Mouse (Mus musculus): Measurements from ENCODE around the gene Cenpp. TPM values are rescaled to one million over a fixed set of nuclear protein-coding genes. Genes with fewer than 3 reads are reported as not detected.

The Cenpp gene
- polyA plus RNA-seq, 1 experiment from 2014 or later = 19.9 TPM

DNA sequence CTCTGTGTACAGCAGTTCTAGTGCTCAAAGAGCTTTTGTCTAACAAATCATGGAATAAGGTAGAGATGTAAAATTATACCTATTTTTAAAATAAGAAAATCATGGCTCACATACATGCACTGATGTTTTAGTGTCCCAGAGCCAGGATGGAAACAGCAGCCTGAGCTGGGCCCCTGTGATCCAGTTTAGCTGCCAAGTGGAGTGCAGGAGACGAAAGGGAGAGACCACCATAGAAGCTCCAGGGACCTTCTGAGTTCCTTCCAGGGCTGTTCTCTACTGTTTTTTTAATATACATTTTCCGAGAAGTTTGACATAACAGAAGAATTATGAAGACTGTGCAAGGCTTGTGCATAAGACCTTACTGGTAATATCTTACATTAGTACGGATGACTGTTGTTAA, 174.7 kb downstream of the Cenpp start:
- H3K27ac ChIP-seq (ENCODE audit: low read length) = no peak overlapping the region
- H3K4me3 ChIP-seq (ENCODE audit: low read length) = no peak overlapping the region
- no peak overlapping the region for H3K9ac ChIP-seq (ENCODE audit: low read depth, low read length)
- no peaks in the 10 kb centered on the region for H3K27me3 ChIP-seq (replicated peaks; ENCODE audit: control insufficient read depth, insufficient read depth, low read length)
- H3K4me1 ChIP-seq (ENCODE audit: control insufficient read depth, insufficient read depth, low read length) = peaks cover 7% of the 10 kb centered on the region; the same call in 1 of the 2 replicates
- ATAC-seq = no peak
- no peak overlapping the region for H3K4me2 ChIP-seq (ENCODE audit: low read depth, low read length)
- no peaks in the 10 kb centered on the region for H3K36me3 ChIP-seq (ENCODE audit: control insufficient read depth, insufficient read depth, low read length)
- H3K9me3 ChIP-seq (ENCODE audit: control insufficient read depth, low read length) = no peaks in the 10 kb centered on the region
- WGBS = 52% methylated on average over 3 of the region's 3 CpGs

DNA sequence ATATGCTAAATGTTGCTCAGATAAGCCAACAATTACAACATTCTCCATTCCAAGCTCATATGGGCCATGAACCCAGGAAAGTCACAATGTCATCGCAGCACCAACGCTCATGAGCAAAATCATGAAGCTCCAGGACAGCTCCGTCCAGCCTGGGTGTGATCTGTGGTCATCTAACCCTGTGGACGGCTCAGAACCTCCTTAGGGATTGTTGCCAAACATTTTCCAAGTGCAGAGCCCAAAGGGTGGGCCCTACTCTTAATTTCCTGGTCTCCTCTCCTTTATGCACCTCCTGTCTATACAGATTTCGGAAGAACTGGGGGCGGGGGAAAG, 179.9 kb downstream of the Cenpp start:
- ATAC-seq = no peak
- Histone ChIP-seq H3K9ac (ENCODE audit: low read depth, low read length) (no peak overlapping the region), H3K27me3 (replicated peaks; ENCODE audit: control insufficient read depth, insufficient read depth, low read length) (no peaks in the 10 kb centered on the region), H3K36me3 (ENCODE audit: control insufficient read depth, insufficient read depth, low read length) (no peaks in the 10 kb centered on the region), H3K9me3 (ENCODE audit: control insufficient read depth, low read length) (no peaks in the 10 kb centered on the region), H3K27ac (ENCODE audit: low read length) (no peak overlapping the region), H3K4me1 (ENCODE audit: control insufficient read depth, insufficient read depth, low read length) (peaks cover under 1% of the 10 kb centered on the region; the same call in 1 of the 2 replicates), H3K4me3 (ENCODE audit: low read length) (no peak overlapping the region), H3K4me2 (ENCODE audit: low read depth, low read length) (no peak overlapping the region)
- 97% methylated on average over 6 of the region's 6 CpGs for WGBS

DNA sequence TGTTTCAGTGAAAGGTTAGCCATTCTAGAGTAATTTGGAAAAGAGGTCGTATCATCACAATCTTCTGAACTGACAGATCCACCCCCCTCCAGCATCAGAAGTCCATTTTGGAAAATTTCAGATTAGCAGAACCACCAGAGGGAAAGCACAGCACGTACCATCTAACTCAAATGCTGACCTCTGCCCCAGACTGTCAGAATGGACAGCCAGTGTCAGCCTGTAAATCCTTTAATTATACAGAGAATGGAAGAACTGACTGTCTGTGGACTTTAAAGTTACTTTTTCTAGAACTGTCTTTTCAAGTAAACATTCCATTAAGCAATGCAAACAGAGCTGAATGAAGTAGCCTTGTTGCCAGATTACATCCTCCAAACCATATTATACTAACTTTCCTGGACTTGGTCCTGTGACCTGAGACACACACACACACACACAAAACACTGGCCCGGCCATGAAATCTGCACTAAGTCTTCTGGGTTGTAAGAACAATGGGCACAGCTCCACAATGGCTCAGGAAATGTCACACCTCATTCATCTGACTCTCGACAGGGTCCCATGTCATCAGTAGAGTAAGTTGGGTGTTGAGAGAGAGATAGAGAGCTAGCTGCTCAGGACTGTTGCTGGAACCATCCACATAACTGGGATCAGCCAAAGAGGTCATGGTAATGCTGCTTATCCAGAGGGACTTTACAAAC, 180.5 kb downstream of the Cenpp start:
- Histone ChIP-seq H3K27ac (ENCODE audit: low read length) (no peak overlapping the region), H3K27me3 (replicated peaks; ENCODE audit: control insufficient read depth, insufficient read depth, low read length) (no peaks in the 10 kb centered on the region), H3K36me3 (ENCODE audit: control insufficient read depth, insufficient read depth, low read length) (no peaks in the 10 kb centered on the region), H3K4me3 (ENCODE audit: low read length) (no peak overlapping the region), H3K9ac (ENCODE audit: low read depth, low read length) (no peak overlapping the region), H3K4me2 (ENCODE audit: low read depth, low read length) (no peak overlapping the region), H3K4me1 (ENCODE audit: control insufficient read depth, insufficient read depth, low read length) (peaks cover 2% of the 10 kb centered on the region; the same call in 1 of the 2 replicates), H3K9me3 (ENCODE audit: control insufficient read depth, low read length) (no peaks in the 10 kb centered on the region)
- 48% methylated on average over 4 of the region's 4 CpGs for WGBS
- ATAC-seq = no peak

DNA sequence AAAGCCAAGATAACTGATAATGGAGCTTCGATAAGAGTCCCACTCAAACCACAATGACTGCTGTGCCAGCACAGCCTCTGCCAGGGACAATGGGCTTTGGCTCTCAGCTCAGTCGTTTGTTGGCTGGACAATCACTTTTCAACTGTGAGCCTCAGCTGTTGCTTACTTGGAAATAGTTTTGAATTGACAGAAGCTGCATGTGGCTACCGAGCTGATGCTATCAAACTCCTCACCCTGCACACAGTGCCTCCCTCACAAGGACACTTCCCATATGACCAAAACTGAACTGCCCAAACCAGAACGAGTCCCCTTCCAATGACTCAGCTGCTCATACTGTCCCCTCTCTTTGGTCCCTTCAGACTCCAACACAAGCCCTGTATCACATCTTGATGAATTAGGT, 181.8 kb downstream of the Cenpp start:
- Histone ChIP-seq H3K27ac (ENCODE audit: low read length) (no peak overlapping the region), H3K4me3 (ENCODE audit: low read length) (no peak overlapping the region), H3K9me3 (ENCODE audit: control insufficient read depth, low read length) (no peaks in the 10 kb centered on the region), H3K27me3 (replicated peaks; ENCODE audit: control insufficient read depth, insufficient read depth, low read length) (no peaks in the 10 kb centered on the region), H3K36me3 (ENCODE audit: control insufficient read depth, insufficient read depth, low read length) (no peaks in the 10 kb centered on the region), H3K4me1 (ENCODE audit: control insufficient read depth, insufficient read depth, low read length) (peaks cover 2% of the 10 kb centered on the region; the same call in 1 of the 2 replicates), H3K9ac (ENCODE audit: low read depth, low read length) (no peak overlapping the region), H3K4me2 (ENCODE audit: low read depth, low read length) (no peak overlapping the region)
- no peak for ATAC-seq
- 65% methylated on average over 4 of the region's 4 CpGs for WGBS

DNA sequence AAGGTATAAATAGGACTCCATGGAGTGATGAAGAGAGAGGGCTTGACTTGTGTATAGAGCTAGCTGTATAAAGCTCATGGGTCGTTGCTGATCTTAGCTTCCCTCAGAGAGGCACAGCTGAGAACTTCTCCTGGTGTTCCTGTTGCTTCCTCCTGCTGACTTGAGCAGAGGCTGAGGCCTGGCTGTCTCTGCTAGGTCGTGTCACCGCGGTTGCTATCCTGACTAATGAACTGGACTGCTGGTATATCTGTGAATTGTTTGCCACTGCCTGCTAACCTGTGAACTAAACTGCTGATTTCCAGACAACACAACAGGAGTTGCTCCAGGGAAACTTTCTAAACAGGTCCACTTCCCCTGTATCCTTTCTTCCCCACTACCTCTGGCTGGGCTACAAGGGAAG, 182.3 kb downstream of the Cenpp start:
- no peaks in the 10 kb centered on the region for H3K9me3 ChIP-seq (ENCODE audit: control insufficient read depth, low read length)
- no peaks in the 10 kb centered on the region for H3K36me3 ChIP-seq (ENCODE audit: control insufficient read depth, insufficient read depth, low read length)
- no peaks in the 10 kb centered on the region for H3K27me3 ChIP-seq (replicated peaks; ENCODE audit: control insufficient read depth, insufficient read depth, low read length)
- no peak overlapping the region for H3K9ac ChIP-seq (ENCODE audit: low read depth, low read length)
- no peak for ATAC-seq
- no peak overlapping the region for H3K4me2 ChIP-seq (ENCODE audit: low read depth, low read length)
- no peak overlapping the region for H3K27ac ChIP-seq (ENCODE audit: low read length)
- 88% methylated on average over 4 of the region's 4 CpGs for WGBS
- no peak overlapping the region for H3K4me3 ChIP-seq (ENCODE audit: low read length)
- H3K4me1 ChIP-seq (ENCODE audit: control insufficient read depth, insufficient read depth, low read length) = peaks cover 2% of the 10 kb centered on the region; the same call in 1 of the 2 replicates

DNA sequence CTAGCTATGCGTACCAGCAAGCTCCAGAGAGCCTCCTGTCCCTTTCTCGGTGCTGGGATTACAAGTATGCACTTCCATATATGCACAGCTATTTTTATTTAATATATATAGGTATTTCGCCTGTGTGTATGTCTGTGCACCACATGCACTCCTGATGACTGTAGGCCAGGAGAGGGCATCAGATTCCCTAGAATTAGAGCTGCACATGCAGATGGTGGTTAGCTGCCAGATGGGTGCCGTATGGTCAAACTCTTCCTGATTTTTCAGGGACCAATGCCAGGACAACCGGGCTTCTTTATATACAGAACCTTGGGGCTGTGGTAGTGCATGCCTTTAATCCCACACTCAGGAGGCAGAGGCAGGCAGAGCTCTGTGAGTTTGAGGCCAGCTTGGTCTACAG, 183.6 kb downstream of the Cenpp start:
- 84% methylated on average over 5 of the region's 5 CpGs for WGBS
- no peaks in the 10 kb centered on the region for H3K27me3 ChIP-seq (replicated peaks; ENCODE audit: control insufficient read depth, insufficient read depth, low read length)
- no peak overlapping the region for H3K4me3 ChIP-seq (ENCODE audit: low read length)
- no peak overlapping the region for H3K27ac ChIP-seq (ENCODE audit: low read length)
- H3K9ac ChIP-seq (ENCODE audit: low read depth, low read length) = no peak overlapping the region
- H3K36me3 ChIP-seq (ENCODE audit: control insufficient read depth, insufficient read depth, low read length) = no peaks in the 10 kb centered on the region; the same call in 1 of the 2 replicates
- no peaks in the 10 kb centered on the region for H3K9me3 ChIP-seq (ENCODE audit: control insufficient read depth, low read length)
- H3K4me2 ChIP-seq (ENCODE audit: low read depth, low read length) = no peak overlapping the region
- no peak for ATAC-seq
- H3K4me1 ChIP-seq (ENCODE audit: control insufficient read depth, insufficient read depth, low read length) = peaks cover 2% of the 10 kb centered on the region; the same call in 1 of the 2 replicates

DNA sequence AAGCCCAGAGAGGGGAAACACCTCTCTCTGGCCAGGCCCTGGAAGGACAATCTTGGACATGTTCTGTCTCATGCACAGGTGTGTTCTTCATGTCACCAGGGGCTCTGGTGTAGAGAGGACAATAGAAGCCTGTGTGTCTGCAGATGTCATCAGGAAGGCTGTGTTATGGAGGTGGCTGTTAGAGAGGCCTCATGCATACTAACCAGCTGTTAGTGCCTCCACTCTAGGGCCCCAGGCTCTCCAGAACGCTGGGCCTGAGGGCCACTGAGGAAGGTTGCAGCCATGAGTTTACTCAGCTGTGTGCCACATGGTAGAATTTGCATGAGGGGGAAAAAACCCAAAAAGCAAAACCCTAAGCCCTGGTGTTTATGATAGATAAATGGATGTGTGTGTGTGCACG, 185.0 kb downstream of the Cenpp start:
- WGBS = 69% methylated on average over 2 of the region's 2 CpGs

DNA sequence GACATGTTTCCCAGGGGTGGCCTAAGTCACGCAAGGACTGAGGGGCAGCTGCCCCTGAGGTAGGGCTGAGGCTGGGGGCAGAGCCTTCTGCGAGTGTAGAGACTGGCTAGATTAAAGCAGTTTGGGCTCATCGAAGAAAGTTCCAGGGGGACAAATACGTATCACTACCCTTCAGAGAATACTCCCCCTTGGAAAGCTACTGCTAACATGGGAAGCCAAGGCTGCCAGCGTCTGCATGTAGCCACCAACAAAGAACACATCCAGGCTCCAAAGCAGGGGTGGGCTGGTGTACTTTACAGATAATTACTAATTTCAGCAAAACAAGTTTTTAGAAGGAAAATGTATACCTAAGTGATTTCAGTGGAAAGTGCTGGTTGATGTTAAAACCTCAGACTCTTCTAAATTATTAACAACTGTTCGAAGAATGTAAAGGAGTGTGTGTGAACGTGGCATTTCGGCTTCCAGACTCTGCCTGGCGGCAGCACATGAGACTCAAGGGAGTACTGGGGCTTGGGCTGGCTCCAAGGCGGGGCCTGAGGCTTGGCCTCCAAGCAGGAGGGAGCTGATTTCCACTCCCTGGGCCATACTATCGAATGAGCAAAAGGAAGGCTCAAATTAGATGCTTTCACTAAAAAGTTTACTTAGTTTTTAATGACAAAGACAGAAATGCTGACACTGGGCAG, 186.1 kb downstream of the Cenpp start:
- WGBS = 78% methylated on average over 11 of the region's 11 CpGs
- H3K9ac ChIP-seq (ENCODE audit: low read depth, low read length) = no peak overlapping the region
- peaks cover 2% of the 10 kb centered on the region; the same call in 1 of the 2 replicates for H3K4me1 ChIP-seq (ENCODE audit: control insufficient read depth, insufficient read depth, low read length)
- H3K4me3 ChIP-seq (ENCODE audit: low read length) = no peak overlapping the region
- H3K27ac ChIP-seq (ENCODE audit: low read length) = peak overlapping the region; percentile 6; the same call in 1 of the 2 replicates
- no peaks in the 10 kb centered on the region; the same call in 1 of the 2 replicates for H3K36me3 ChIP-seq (ENCODE audit: control insufficient read depth, insufficient read depth, low read length)
- no peak for ATAC-seq
- H3K27me3 ChIP-seq (replicated peaks; ENCODE audit: control insufficient read depth, insufficient read depth, low read length) = no peaks in the 10 kb centered on the region
- H3K4me2 ChIP-seq (ENCODE audit: low read depth, low read length) = no peak overlapping the region
- no peaks in the 10 kb centered on the region for H3K9me3 ChIP-seq (ENCODE audit: control insufficient read depth, low read length)

More for the DNA sequence above, 185.0 kb downstream of the Cenpp start:
- Histone ChIP-seq H3K36me3 (ENCODE audit: control insufficient read depth, insufficient read depth, low read length) (no peaks in the 10 kb centered on the region; the same call in 1 of the 2 replicates), H3K27ac (ENCODE audit: low read length) (no peak overlapping the region), H3K9me3 (ENCODE audit: control insufficient read depth, low read length) (no peaks in the 10 kb centered on the region), H3K4me2 (ENCODE audit: low read depth, low read length) (no peak overlapping the region), H3K4me3 (ENCODE audit: low read length) (no peak overlapping the region), H3K4me1 (ENCODE audit: control insufficient read depth, insufficient read depth, low read length) (peaks cover 2% of the 10 kb centered on the region; the same call in 1 of the 2 replicates), H3K9ac (ENCODE audit: low read depth, low read length) (no peak overlapping the region), H3K27me3 (replicated peaks; ENCODE audit: control insufficient read depth, insufficient read depth, low read length) (no peaks in the 10 kb centered on the region)
- no peak for ATAC-seq

DNA sequence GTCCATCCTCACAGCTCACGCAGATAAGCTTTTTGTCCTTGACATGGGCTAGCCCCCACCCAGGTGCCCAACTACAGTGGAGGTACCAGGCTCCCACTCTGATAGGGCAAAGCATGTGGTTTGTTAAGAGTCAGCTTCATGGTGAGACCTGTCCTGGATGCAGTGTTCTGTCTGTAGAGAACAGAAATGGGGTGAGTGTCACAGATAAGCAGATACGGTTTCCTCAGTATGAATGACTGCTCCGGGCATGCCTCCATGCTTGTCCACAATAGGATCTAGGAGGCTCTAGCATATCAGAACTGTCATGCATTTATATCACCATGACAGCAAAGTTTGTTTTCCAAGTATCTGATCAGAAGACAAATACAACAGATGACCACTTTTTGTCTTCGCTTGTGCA, 186.7 kb downstream of the Cenpp start:
- H3K4me1 ChIP-seq (ENCODE audit: control insufficient read depth, insufficient read depth, low read length) = peaks cover 2% of the 10 kb centered on the region; the same call in 1 of the 2 replicates
- WGBS = 94% methylated on average over 4 of the region's 4 CpGs
- no peak overlapping the region for H3K27ac ChIP-seq (ENCODE audit: low read length)
- ATAC-seq = no peak
- no peaks in the 10 kb centered on the region; the same call in 1 of the 2 replicates for H3K36me3 ChIP-seq (ENCODE audit: control insufficient read depth, insufficient read depth, low read length)
- H3K4me3 ChIP-seq (ENCODE audit: low read length) = no peak overlapping the region
- H3K9me3 ChIP-seq (ENCODE audit: control insufficient read depth, low read length) = no peaks in the 10 kb centered on the region
- no peak overlapping the region for H3K4me2 ChIP-seq (ENCODE audit: low read depth, low read length)
- no peaks in the 10 kb centered on the region for H3K27me3 ChIP-seq (replicated peaks; ENCODE audit: control insufficient read depth, insufficient read depth, low read length)
- no peak overlapping the region for H3K9ac ChIP-seq (ENCODE audit: low read depth, low read length)

Measured in intestine, embryonic 16.5 days (tissue).